Mouse (Mus musculus): ENCODE measurements around the gene Maff. TPM values are rescaled to one million over a fixed set of nuclear protein-coding genes. Genes with fewer than 3 reads are reported as not detected.

Maff gene
- polyA plus RNA-seq, 1 experiment = 15.6 TPM

GRCm38 (mm10) chr15:79359954-79360353 lies 13.5 kb downstream of the Maff start:
- H3K27me3 ChIP-seq (ENCODE audit: control insufficient read depth, insufficient read depth, insufficient read length) = no peaks in the 10 kb centered on the region
- H3ac ChIP-seq (ENCODE audit: control insufficient read depth, insufficient read length) = no peak overlapping the region
- no peaks in the 10 kb centered on the region for H3K79me2 ChIP-seq (ENCODE audit: control insufficient read depth, insufficient read depth)
- H3K36me3 ChIP-seq (ENCODE audit: control insufficient read depth, insufficient read depth) = peaks cover 46% of the 10 kb centered on the region
- no peak overlapping the region for H3K4me2 ChIP-seq (ENCODE audit: low read depth)
- H3K4me3 ChIP-seq = no peak overlapping the region
- TF ChIP-seq TCF3 (IDR thresholded peaks at IDR 0.05; ENCODE audit: insufficient read length, low read depth) (no peak), REST (IDR thresholded peaks at IDR 0.05; ENCODE audit: insufficient read depth, insufficient read length) (no peak), E2F4 (IDR thresholded peaks at IDR 0.05; ENCODE audit: insufficient read depth) (no peak), TCF12 (IDR thresholded peaks at IDR 0.05; ENCODE audit: insufficient read depth, poor library complexity, severe bottlenecking) (no peak), POLR2A (IDR thresholded peaks at IDR 0.05; ENCODE audit: insufficient read length, low read depth) (no peak), SRF (IDR thresholded peaks at IDR 0.05; ENCODE audit: control insufficient read depth, insufficient read length, low read depth) (no peak), CEBPB (IDR thresholded peaks at IDR 0.05; ENCODE audit: insufficient read depth, poor library complexity, severe bottlenecking) (no peak), USF1 (IDR thresholded peaks at IDR 0.05; ENCODE audit: low read depth) (no peak), POLR2AphosphoS2 (IDR thresholded peaks at IDR 0.05; ENCODE audit: insufficient read length, low read depth) (no peak), MAX (IDR thresholded peaks at IDR 0.05; ENCODE audit: low read depth) (no peak), MYOD1 (IDR thresholded peaks at IDR 0.05; ENCODE audit: control insufficient read depth in 1 of 3, insufficient read length in 2 of 3, low read depth in 2 of 3) (no peak), MYOG (IDR thresholded peaks at IDR 0.05; ENCODE audit: control insufficient read depth in 1 of 3, insufficient read depth in 1 of 3, insufficient read length in 2 of 3, low read depth in 2 of 3) (no peak)

GRCm38 (mm10) chr15:79360371-79360770 lies 13.9 kb downstream of the Maff start:
- Histone ChIP-seq H3K27me3 (ENCODE audit: control insufficient read depth, insufficient read depth, insufficient read length) (no peaks in the 10 kb centered on the region), H3K79me2 (ENCODE audit: control insufficient read depth, insufficient read depth) (no peaks in the 10 kb centered on the region), H3K4me3 (no peak overlapping the region), H3ac (ENCODE audit: control insufficient read depth, insufficient read length) (no peak overlapping the region), H3K36me3 (ENCODE audit: control insufficient read depth, insufficient read depth) (peaks cover 50% of the 10 kb centered on the region), H3K4me2 (ENCODE audit: low read depth) (no peak overlapping the region)
- TF ChIP-seq MAX (IDR thresholded peaks at IDR 0.05; ENCODE audit: low read depth) = no peak
- TF ChIP-seq CEBPB (IDR thresholded peaks at IDR 0.05; ENCODE audit: insufficient read depth, poor library complexity, severe bottlenecking) = no peak
- TF ChIP-seq MYOD1 (IDR thresholded peaks at IDR 0.05; ENCODE audit: control insufficient read depth in 1 of 3, insufficient read length in 2 of 3, low read depth in 2 of 3) = no peak
- no peak for TF ChIP-seq MYOG (IDR thresholded peaks at IDR 0.05; ENCODE audit: control insufficient read depth in 1 of 3, insufficient read depth in 1 of 3, insufficient read length in 2 of 3, low read depth in 2 of 3)
- TF ChIP-seq SRF (IDR thresholded peaks at IDR 0.05; ENCODE audit: control insufficient read depth, insufficient read length, low read depth) = no peak
- no peak for TF ChIP-seq POLR2A (IDR thresholded peaks at IDR 0.05; ENCODE audit: insufficient read length, low read depth)
- no peak for TF ChIP-seq E2F4 (IDR thresholded peaks at IDR 0.05; ENCODE audit: insufficient read depth)
- TF ChIP-seq TCF12 (IDR thresholded peaks at IDR 0.05; ENCODE audit: insufficient read depth, poor library complexity, severe bottlenecking) = no peak
- TF ChIP-seq USF1 (IDR thresholded peaks at IDR 0.05; ENCODE audit: low read depth) = no peak

- TF ChIP-seq E2F4 (IDR thresholded peaks at IDR 0.05; ENCODE audit: insufficient read depth) (no peak), MYOG (IDR thresholded peaks at IDR 0.05; ENCODE audit: control insufficient read depth in 1 of 3, insufficient read depth in 1 of 3, insufficient read length in 2 of 3, low read depth in 2 of 3) (peak in 2 of 3 experiments; percentile 37 to 85), MYOD1 (IDR thresholded peaks at IDR 0.05; ENCODE audit: control insufficient read depth in 1 of 3, insufficient read length in 2 of 3, low read depth in 2 of 3) (peak in 2 of 3 experiments; percentile 44 to 62)
- H3ac ChIP-seq (ENCODE audit: control insufficient read depth, insufficient read length) = no peak overlapping the region
- H3K36me3 ChIP-seq (ENCODE audit: control insufficient read depth, insufficient read depth) = peaks cover 56% of the 10 kb centered on the region
- no peak overlapping the region for H3K4me2 ChIP-seq (ENCODE audit: low read depth)
- no peak overlapping the region for H3K4me3 ChIP-seq
- H3K27me3 ChIP-seq (ENCODE audit: control insufficient read depth, insufficient read depth, insufficient read length) = no peaks in the 10 kb centered on the region
- H3K79me2 ChIP-seq (ENCODE audit: control insufficient read depth, insufficient read depth) = no peaks in the 10 kb centered on the region
Measured at GRCm38 (mm10) chr15:79361023-79361422, 14.6 kb downstream of the Maff start.

GRCm38 (mm10) chr15:79364120-79364519 lies 17.7 kb downstream of the Maff start:
- TF ChIP-seq TCF12 (IDR thresholded peaks at IDR 0.05; ENCODE audit: insufficient read depth, poor library complexity, severe bottlenecking) (no peak), TCF3 (IDR thresholded peaks at IDR 0.05; ENCODE audit: insufficient read length, low read depth) (no peak), MAX (IDR thresholded peaks at IDR 0.05; ENCODE audit: low read depth) (no peak), POLR2A (IDR thresholded peaks at IDR 0.05; ENCODE audit: insufficient read length, low read depth) (no peak), MYOD1 (IDR thresholded peaks at IDR 0.05; ENCODE audit: control insufficient read depth in 1 of 3, insufficient read length in 2 of 3, low read depth in 2 of 3) (no peak), USF1 (IDR thresholded peaks at IDR 0.05; ENCODE audit: low read depth) (no peak), SRF (IDR thresholded peaks at IDR 0.05; ENCODE audit: control insufficient read depth, insufficient read length, low read depth) (no peak)

GRCm38 (mm10) chr15:79365068-79365467 lies 18.6 kb downstream of the Maff start:
- peaks cover 29% of the 10 kb centered on the region for H3K36me3 ChIP-seq (ENCODE audit: control insufficient read depth, insufficient read depth)
- no peak overlapping the region for H3K4me2 ChIP-seq (ENCODE audit: low read depth)
- H3K27me3 ChIP-seq (ENCODE audit: control insufficient read depth, insufficient read depth, insufficient read length) = no peaks in the 10 kb centered on the region
- no peaks in the 10 kb centered on the region for H3K79me2 ChIP-seq (ENCODE audit: control insufficient read depth, insufficient read depth)
- no peak overlapping the region for H3ac ChIP-seq (ENCODE audit: control insufficient read depth, insufficient read length)
- H3K4me3 ChIP-seq = no peak overlapping the region
- TF ChIP-seq POLR2AphosphoS2 (IDR thresholded peaks at IDR 0.05; ENCODE audit: insufficient read length, low read depth) = no peak

More at GRCm38 (mm10) chr15:79364120-79364519, 17.7 kb downstream of the Maff start:
- Histone ChIP-seq H3K4me3 (no peak overlapping the region), H3K27me3 (ENCODE audit: control insufficient read depth, insufficient read depth, insufficient read length) (no peaks in the 10 kb centered on the region), H3K36me3 (ENCODE audit: control insufficient read depth, insufficient read depth) (peaks cover 36% of the 10 kb centered on the region), H3K4me2 (ENCODE audit: low read depth) (no peak overlapping the region), H3ac (ENCODE audit: control insufficient read depth, insufficient read length) (no peak overlapping the region), H3K79me2 (ENCODE audit: control insufficient read depth, insufficient read depth) (no peaks in the 10 kb centered on the region)
